Mouse (Mus musculus): ENCODE measurements around the gene Ascc2.
A peak's percentile ranks its signal among the peaks of the same experiment; 100 is the strongest.

The Ascc2 gene

DNA sequence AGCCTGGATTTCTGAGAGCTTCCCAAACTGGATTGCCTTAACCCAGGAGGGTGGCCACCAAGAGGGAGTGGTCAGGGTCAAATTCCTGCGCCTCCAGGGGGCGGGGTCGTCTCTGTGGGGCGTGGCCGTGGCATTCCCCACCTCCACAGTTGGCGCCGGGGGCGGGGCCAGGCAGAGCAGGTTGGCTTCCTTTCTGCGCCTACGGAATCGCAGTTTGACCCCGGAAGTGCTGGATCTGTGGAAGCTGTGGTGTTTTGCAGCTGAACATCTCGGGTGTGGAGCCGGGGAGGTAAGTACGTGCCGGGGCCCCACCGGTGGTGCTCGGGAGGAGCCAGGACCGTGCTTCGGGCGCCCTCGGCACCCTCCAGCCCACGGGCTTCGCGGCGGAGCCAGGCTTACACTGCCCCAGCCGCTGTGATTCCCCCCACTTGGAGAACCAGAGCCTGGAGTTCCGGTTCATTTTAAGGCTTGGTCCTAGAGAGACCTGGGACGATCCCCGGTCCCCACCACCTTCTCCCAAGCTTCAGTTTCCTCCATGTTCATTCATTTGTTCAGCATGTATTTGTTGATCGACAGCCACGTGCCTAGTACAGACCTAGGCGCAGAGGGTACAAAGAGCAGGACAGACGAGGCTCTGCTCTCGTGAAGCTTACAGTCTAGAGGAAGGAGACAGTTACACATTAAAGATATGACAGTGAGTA lies at the start of gene Ascc2:
Gene Ascc2, plus strand, starts transcription at position 214 of the 701 bp plus-strand sequence.
- peak; percentile 93 for DNase-seq (ENCODE audit: low read depth)

GRCm38 (mm10) chr11:4591811-4592210 lies 45.7 kb upstream of the Ascc2 start:
- DNase-seq (ENCODE audit: low read depth), result no peak

DNA sequence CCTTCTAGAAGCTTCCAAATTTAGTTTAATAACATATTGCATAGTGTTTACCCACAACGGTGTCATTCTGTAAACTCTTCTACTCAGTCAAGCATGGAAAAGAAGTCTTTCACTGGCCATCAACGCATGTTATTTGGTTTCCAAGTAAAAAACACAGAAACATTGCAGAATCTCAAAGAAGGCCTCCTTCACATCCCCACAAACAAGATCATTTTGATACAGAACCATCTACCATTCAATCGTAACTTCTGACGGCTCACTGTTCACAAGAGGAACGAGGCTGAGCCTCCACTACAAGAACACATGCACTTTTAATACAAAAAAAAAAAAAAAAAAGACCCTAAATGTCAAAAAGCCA lies 44.1 kb upstream of the Ascc2 start:
- DNase-seq (ENCODE audit: low read depth), result no peak

GRCm38 (mm10) chr11:4593849-4594607 lies 43.5 kb upstream of the Ascc2 start:
- peak; percentile 71 for DNase-seq (ENCODE audit: low read depth)

- peak; percentile 98 for DNase-seq (ENCODE audit: low read depth)
Measured at GRCm38 (mm10) chr11:4594608-4595500, 42.7 kb upstream of the Ascc2 start, which contains the start of gene Mtmr3. Mtmr3 (minus strand) TSS chr11:4594863.

GRCm38 (mm10) chr11:4598411-4598810 lies 39.1 kb upstream of the Ascc2 start:
- DNase-seq (ENCODE audit: low read depth), result no peak

DNA sequence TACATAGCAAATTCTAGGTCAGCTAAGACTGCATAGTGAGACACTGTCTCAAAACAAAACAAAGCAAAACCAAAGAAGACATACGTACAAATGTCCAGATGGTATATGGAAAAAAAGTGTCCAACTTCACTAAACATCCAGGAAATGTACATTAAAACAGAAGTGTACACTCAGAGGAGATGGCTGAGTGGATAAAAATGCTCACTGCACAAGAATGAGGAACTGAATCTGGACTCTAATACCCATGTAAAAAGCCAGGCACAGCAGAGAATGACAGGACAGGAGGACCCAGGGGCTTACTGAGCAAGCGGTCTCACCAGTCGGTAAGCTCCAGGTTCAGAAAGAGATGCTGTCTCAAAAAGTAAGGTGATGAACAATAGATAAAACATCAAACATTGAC lies 37.6 kb upstream of the Ascc2 start:
- DNase-seq (ENCODE audit: low read depth), result no peak

GRCm38 (mm10) chr11:4601890-4602289 lies 35.7 kb upstream of the Ascc2 start:
- no peak for DNase-seq (ENCODE audit: low read depth)

DNA sequence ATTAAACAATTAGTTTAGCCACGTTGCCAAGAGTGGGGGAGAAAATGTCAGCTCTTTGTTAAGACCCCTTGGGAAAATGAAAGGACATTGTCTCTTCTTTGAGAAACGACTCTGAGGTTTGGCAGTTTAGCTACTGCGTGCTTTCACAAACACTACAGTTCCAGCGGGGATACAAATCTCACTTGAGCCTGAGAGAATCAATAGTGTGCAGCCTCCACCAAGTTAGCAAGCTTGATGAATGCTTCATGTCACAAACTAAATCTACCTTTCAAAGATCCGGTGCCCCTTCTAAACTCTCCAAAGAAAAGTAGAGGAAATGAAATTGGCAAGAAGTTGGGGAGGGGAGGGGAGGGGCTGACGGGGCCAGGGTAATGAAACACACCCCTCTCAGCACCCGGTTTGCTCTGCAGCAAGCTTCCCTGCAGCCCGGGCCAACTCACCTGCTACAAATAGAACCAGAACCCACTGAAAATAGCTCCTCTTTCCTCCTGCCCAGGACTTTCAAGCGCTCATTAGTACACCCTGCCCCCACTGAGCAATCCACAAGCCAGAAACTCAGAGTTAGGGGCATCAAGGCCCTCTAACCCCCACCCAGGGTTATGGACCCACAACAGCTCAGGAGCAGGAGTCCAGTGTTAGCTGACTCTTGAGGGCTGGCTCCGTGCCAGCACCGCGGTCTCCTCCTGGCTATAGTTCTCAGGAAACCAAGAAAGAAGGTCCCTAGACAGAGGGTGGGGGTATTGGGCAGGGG lies 34.7 kb upstream of the Ascc2 start:
- no peak for DNase-seq (ENCODE audit: low read depth)

GRCm38 (mm10) chr11:4604441-4604840 lies 33.1 kb upstream of the Ascc2 start:
- no peak for DNase-seq (ENCODE audit: low read depth)

- peak; percentile 44 for DNase-seq (ENCODE audit: low read depth)
Measured at GRCm38 (mm10) chr11:4605414-4605813, 32.1 kb upstream of the Ascc2 start.

DNA sequence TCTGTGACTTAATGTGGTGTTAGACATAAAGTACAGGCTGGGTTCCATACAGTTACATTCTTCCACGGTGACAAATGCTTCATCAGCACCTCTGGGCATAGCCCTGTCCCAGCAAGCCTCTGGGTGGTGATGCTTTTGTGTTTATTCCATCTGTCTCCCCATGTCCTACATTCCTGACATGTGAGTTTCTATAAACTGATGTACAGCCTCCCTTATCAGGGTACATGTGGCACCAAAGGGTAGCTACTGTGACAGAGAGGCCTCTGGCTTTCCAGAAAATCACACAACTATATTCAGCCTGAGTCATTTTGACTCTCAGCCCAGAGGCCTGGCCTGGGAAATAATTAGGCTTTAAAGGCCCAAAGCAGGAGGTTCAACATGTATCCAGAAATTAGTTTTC lies 31.0 kb upstream of the Ascc2 start:
- no peak for DNase-seq (ENCODE audit: low read depth)

- DNase-seq (ENCODE audit: low read depth), result no peak
Measured at GRCm38 (mm10) chr11:4611904-4612303, 25.6 kb upstream of the Ascc2 start.

- no peak for DNase-seq (ENCODE audit: low read depth)
Measured at GRCm38 (mm10) chr11:4620017-4620485, 17.5 kb upstream of the Ascc2 start, which contains the start of gene Gm11032. Gm11032 (plus strand) TSS chr11:4620067.

DNA sequence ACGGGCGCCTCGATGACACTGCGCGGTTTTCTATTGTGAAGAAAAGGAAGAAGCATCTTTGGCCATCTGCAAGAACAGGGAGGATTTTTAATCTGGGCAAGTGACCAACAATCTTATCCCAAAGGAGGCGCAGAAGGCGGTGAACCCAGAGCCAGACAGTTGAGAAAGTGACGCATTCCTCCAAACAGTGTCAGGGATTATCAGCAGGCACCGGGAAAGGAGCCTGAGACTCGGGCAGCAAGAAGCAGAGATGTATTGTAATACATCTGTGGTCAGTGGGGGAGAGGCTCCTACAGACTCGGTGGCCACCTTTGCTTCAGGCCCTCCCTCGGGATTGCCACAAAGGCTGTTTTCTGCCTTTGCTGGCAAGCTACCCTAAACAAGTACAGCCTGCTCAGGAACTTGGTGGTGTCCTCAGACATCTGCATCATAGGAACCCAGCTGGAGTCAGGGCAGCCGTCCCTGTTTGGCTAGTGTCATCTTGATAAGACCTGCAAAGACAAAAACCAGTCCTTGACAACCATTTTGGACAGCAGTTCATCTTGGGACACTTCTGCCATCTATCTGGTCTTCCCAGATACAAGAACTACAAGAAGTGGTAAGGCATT lies 16.9 kb upstream of the Ascc2 start:
- DNase-seq (ENCODE audit: low read depth), result no peak

GRCm38 (mm10) chr11:4621866-4622265 lies 15.7 kb upstream of the Ascc2 start:
- no peak for DNase-seq (ENCODE audit: low read depth)

DNA sequence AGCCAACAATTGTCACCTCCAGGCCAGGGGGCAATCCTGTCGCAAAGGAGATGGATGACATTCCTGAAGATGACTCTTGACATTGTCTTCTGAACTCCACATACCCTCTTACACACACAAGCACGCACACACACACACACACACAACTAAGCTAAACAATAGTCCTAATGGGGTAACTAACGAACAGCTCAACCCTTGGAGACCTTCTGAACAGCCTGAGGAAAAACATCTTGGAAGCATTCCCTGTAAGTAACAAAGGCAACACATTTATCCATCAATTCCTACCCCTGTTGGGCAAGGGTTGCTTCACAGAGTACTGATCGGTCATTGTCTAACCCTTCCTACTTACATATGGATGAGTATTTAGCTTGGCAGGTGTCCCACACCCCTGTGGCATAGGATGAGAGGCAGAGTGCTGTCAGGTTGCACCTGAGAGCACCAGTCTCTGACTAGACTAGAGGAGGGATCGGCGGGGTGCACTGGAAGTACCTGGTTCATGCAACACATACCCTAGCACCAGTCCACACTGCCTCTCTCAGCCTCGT lies 15.0 kb upstream of the Ascc2 start:
- no peak for DNase-seq (ENCODE audit: low read depth)

DNA sequence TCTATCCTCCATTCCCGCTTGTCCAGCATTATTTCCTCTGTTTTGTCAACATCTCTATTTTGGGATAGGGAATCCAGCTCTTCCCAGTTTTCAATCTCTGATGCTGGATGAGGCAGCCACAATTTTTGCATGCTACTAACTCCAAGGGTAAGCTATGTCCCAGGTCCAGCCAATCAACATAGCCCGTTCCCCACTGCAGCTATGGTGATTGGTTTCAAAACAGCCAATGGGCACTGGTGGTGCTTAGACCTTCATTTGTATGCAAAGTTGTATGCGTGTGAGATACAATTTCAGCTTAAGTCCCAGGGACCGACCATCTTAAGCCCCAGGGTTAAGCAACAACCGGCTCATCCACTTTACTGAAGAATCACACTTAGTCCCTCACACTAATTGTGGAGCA lies 14.6 kb upstream of the Ascc2 start:
- no peak for DNase-seq (ENCODE audit: low read depth)

DNA sequence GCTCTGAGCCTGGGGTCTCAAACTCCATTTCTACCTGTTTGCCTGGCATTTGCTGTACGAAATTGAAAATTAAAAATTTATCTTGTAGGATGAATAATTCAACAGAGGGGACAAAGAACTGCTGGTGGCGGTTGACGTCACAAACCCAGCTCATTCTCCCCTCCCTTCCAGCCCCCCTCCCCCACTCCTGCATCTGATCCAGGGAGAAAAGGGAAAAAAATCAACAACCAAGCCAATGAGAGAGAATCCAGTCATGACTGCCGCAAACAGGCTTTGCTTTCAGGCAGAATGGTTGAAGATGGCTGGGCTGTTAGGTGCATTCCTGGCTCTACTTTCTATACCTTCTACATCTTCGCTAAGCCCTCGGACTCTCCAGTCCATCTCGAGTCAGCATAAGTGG lies 11.6 kb upstream of the Ascc2 start:
- no peak for DNase-seq (ENCODE audit: low read depth)

DNA sequence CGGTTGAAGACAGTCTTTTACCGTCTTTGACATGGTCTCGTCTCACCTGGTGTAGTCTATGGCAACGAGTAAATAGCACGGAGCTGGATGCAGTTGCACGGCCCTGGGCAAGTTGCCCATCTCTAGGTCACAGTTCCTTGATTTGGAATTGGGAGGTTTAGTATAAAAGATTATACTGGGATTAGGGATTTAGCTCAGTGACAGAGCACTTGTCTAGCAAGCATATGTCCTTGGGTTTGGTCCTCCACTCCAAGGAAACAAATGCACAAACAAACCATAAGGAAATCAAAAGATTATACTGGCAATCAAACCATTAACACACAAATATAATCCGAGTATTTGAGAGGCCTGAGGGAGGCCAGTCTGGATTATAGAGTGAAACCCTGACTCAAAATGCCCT lies 9.9 kb upstream of the Ascc2 start:
- no peak for DNase-seq (ENCODE audit: low read depth)

DNA sequence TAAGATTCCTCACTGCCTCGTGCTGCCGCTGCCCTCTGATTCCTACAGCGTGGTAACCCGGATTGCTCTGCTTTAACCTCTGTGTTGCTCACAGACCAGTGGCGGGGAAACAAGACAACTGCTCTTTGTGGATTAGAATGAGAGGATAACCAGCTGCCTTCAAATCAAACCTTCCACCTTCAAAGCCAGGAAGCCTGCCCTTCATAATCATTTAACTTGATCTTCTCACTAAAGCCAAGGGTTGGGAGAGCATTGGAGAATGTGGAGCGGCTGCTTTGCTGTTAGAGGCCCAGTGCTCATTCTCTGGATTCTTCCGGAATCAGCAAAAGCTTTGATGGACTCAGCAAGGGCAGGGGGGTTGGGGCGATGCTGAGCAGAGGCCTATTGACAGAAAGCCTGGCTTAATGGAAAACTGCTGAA lies 7.7 kb upstream of the Ascc2 start:
- no peak for DNase-seq (ENCODE audit: low read depth)
